Mouse (Mus musculus): ENCODE data around the gene Hspbap1.

DNA sequence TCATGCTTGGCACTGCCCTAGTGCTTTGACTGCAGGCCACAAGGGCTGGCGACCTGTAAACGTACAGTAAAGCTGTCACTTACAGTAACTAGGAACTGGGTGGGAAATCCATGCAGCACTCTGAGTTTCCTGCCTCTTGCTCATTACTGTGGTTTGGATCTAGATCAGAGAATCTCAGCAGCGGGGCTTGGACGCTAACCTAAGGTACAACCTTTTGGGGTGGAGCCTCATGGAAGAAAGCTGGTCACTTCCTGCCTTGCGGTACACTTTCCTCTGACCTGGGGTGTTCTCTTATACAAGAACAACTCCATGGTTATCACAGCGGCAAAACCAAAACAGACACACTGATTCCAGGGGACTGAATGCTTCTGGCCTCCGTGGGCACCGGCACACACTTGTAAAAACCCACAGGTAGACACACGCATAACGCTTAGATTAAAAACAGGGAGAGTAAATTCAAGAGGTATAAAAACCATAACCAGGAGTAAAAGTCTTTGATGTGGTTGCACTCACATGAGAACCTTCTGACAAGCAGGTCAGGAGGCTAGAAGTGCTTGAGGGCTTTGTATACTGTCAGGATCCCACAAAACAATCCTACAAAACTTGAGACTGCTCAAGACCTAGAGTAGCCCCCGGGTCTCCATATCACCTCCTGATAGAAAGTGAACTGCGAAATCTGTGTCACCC is 27.8 kb upstream of the Hspbap1 start:
- no peak for TF ChIP-seq CTCF (IDR thresholded peaks at IDR 0.05; ENCODE audit: extremely low read depth, insufficient read length, insufficient replicate concordance, low read depth, low read length)
- no peak for TF ChIP-seq POLR2A (IDR thresholded peaks at IDR 0.05; ENCODE audit: low read depth, low read length)

Data from small intestine, adult 2 months (tissue).